Mouse (Mus musculus) intestine, embryonic 15.5 days (tissue): ENCODE data around the gene Htra3. TPM values are rescaled to one million over a fixed set of nuclear protein-coding genes. Genes with fewer than 3 reads are reported as not detected.

Experiments used
- ATAC-seq: fragments of 200-750 bp; cut with Nextera tagmentation; 2 replicates; pipeline ENCODE4 v1.8.0; 2017; ENCODE audit warnings: moderate TSS enrichment, moderate library complexity
- H3K27ac ChIP-seq: fragments of 300-500 bp; sonication (generic); 2 replicates; pipeline ENCODE4 v1.5.1; 2015; ENCODE audit warnings: mild to moderate bottlenecking, inconsistent platforms
- H3K27me3 ChIP-seq: fragments of 300-500 bp; sonication (generic); replicated peaks from 2 replicates; pipeline ENCODE4 v1.6.1; 2015; ENCODE audit warnings: inconsistent platforms
- H3K36me3 ChIP-seq: fragments of 300-500 bp; sonication (generic); 2 replicates; pipeline ENCODE4 v1.6.1; 2015; ENCODE audit warnings: inconsistent platforms
- H3K4me1 ChIP-seq: fragments of 300-500 bp; sonication (generic); replicated peaks from 2 replicates; pipeline ENCODE4 v1.6.1; 2015; ENCODE audit warnings: inconsistent platforms
- H3K4me2 ChIP-seq: fragments of 300-500 bp; sonication (generic); replicated peaks from 2 replicates; pipeline ENCODE4 v1.6.1; 2015; ENCODE audit warnings: mild to moderate bottlenecking, inconsistent platforms
- H3K4me3 ChIP-seq: fragments of 300-500 bp; sonication (generic); replicated peaks from 2 replicates; pipeline ENCODE4 v1.5.1; 2015; ENCODE audit warnings: inconsistent platforms
- H3K9ac ChIP-seq: fragments of 300-500 bp; sonication (generic); 2 replicates; pipeline ENCODE4 v1.6.1; 2015; ENCODE audit warnings: inconsistent platforms
- H3K9me3 ChIP-seq: fragments of 300-500 bp; sonication (generic); 2 replicates; pipeline ENCODE4 v1.6.1; 2016; ENCODE audit warnings: inconsistent platforms
- WGBS: fragments of 180-500 bp; shearing (Covaris S2); methylation state at CpG from one replicate; pipeline ENCODE4 v1.1.7; 2015; 5-methylcytosine and 5-hydroxymethylcytosine counted together
- polyA plus RNA-seq: library from polyadenylated mRNA; unstranded; fragments of >200 nt; fragmentation: Nextera tagmentation; extraction: Ambion mirVana; gene quantifications from 2 replicates; pipeline ENCODE4 v1.2.1, GENCODE M21; 2015

The Htra3 gene
- polyA plus RNA-seq, 1 experiment from 2014 or later = 48.2 TPM

DNA sequence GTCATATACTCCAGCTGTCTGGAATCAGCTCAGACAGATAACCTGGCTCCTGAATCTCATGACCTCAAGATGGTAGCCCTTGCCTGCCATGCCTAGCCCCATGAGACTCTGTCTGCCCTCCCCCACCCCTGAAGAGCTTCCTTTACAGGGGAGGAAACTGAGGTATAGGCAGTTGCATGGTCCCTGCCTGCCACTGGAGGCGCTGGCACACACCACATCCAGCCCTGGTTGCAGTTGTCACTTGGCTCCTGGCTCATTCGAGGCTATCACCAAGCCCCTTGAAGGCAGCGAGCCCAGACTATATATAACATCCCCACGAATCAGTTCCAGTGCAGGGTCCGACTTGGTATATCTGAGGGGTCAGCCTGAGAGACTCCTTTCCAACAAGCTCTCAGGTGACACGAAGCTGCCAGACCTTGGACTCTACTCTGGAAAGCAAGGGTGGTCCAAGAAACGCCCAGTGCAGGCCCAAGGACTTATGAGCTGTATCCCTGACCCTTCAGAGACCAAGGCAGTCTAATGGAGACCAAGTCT, 52.2 kb downstream of the Htra3 start:
- no peak overlapping the region for H3K9ac ChIP-seq
- no peaks in the 10 kb centered on the region for H3K9me3 ChIP-seq
- H3K4me3 ChIP-seq = no peak overlapping the region
- no peaks in the 10 kb centered on the region for H3K27me3 ChIP-seq
- H3K4me1 ChIP-seq = peaks cover 5% of the 10 kb centered on the region; the same call in 1 of the 2 replicates
- WGBS = 61% methylated on average over 7 of the region's 7 CpGs
- no peaks in the 10 kb centered on the region for H3K36me3 ChIP-seq
- ATAC-seq = no peak
- no peak overlapping the region for H3K4me2 ChIP-seq
- no peak overlapping the region for H3K27ac ChIP-seq

DNA sequence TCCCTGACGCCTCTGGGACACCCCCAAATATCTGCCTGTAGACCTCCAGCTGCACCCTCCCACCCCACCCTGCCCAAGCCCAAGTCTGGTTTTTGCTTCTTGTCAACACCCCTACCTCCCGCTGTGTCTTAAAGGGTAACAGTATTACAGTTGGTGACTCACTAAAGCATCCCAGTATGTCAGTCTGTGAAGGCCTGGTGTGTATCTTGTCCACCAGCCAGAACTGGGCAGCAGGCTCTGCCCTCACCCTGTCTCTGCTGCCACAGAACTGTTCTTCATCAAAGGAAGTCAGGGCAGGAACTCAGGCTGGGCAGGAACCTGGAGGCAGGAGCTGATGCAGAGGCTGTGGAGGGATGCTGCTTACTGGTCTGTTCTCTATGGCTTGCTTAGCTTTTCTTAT, 53.2 kb downstream of the Htra3 start:
- no peak overlapping the region for H3K9ac ChIP-seq
- peaks cover 5% of the 10 kb centered on the region; the same call in 1 of the 2 replicates for H3K4me1 ChIP-seq
- no peak overlapping the region for H3K27ac ChIP-seq
- H3K27me3 ChIP-seq = no peaks in the 10 kb centered on the region
- no peaks in the 10 kb centered on the region for H3K36me3 ChIP-seq
- no peak for ATAC-seq
- H3K4me2 ChIP-seq = no peak overlapping the region
- WGBS = 82% methylated on average over 2 of the region's 2 CpGs
- H3K9me3 ChIP-seq = no peaks in the 10 kb centered on the region
- H3K4me3 ChIP-seq = no peak overlapping the region

DNA sequence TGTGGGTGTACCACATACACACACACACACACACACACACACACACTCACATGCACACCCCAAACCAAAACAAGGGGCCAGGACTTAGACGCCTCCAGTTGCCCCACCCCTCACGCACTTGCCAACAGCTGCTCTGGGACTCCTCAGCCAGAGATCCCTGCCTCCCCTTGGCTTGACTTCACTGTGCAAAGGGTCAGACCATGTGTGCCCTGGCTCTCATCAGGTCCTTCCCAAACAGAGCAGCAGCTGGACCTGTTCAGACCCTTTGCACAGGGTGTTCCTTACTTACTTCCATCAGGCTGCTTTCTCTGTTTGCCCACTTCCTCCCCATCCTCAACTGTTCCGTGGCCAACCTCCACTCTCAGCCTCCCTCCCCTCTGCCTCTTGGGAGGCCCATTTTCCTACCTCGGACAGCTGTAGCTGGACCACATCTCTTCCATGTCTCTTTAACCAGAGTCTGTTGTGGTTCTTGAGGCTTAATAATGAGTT, 54.8 kb downstream of the Htra3 start:
- ATAC-seq = peak; percentile 74
- H3K9ac ChIP-seq = no peak overlapping the region
- 29% methylated on average over 4 of the region's 4 CpGs for WGBS

DNA sequence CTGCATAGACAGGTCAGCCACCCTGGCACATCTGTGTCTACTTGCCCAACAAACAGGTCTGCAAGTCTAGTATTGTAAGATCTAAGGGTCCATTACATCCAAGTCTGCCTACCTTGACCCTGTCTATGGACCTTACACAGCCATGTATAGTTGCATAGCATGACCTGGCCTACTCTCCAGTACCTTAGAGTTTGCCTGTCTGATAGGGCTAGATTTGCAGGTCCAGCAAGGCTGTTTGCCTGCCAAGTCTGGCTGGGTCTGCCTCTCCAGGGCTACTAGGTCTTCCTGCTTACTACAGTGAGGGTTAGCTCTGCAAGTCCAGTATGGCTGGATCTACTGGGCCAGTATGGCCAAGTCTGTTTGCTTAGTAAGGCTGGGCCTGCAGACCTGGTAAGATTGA, 55.8 kb downstream of the Htra3 start:
- Histone ChIP-seq H3K4me3 (no peak overlapping the region), H3K27ac (no peak overlapping the region), H3K9ac (no peak overlapping the region), H3K4me2 (no peak overlapping the region), H3K27me3 (no peaks in the 10 kb centered on the region), H3K4me1 (peaks cover 5% of the 10 kb centered on the region; the same call in 1 of the 2 replicates), H3K36me3 (no peaks in the 10 kb centered on the region), H3K9me3 (no peaks in the 10 kb centered on the region)
- no peak for ATAC-seq

More for the DNA sequence above, 54.8 kb downstream of the Htra3 start:
- no peaks in the 10 kb centered on the region for H3K27me3 ChIP-seq
- H3K4me1 ChIP-seq = peaks cover 5% of the 10 kb centered on the region; the same call in 1 of the 2 replicates
- no peak overlapping the region for H3K4me2 ChIP-seq
- no peaks in the 10 kb centered on the region for H3K9me3 ChIP-seq
- H3K36me3 ChIP-seq = no peaks in the 10 kb centered on the region
- H3K4me3 ChIP-seq = no peak overlapping the region
- H3K27ac ChIP-seq = peak overlapping the region; percentile 40; the same call in 1 of the 2 replicates

DNA sequence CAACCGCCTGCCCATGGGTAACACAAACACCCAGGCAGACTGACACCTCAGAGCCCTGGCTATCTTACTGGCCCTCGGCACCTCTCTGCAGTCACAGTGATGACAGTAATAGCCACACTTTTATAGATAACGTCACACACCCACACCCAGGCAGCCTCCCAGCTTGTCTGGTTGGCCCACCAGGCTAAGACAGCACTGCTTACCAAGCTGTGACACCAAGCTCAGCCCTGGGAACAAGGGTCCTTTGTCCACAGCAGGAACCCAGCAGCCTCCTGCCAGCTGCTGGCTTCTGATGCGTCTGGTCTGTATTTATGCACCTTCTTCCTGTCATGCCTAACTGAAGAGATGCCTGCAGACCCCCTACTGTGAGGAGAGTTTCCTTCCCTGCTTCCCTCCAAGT, 58.5 kb downstream of the Htra3 start:
- Histone ChIP-seq H3K9me3 (no peaks in the 10 kb centered on the region), H3K27me3 (no peaks in the 10 kb centered on the region), H3K4me3 (no peak overlapping the region), H3K9ac (no peak overlapping the region), H3K4me1 (peaks cover 9% of the 10 kb centered on the region; the same call in 1 of the 2 replicates), H3K4me2 (no peak overlapping the region), H3K36me3 (no peaks in the 10 kb centered on the region), H3K27ac (no peak overlapping the region)
- WGBS = 39% methylated on average over 4 of the region's 4 CpGs
- no peak for ATAC-seq

DNA sequence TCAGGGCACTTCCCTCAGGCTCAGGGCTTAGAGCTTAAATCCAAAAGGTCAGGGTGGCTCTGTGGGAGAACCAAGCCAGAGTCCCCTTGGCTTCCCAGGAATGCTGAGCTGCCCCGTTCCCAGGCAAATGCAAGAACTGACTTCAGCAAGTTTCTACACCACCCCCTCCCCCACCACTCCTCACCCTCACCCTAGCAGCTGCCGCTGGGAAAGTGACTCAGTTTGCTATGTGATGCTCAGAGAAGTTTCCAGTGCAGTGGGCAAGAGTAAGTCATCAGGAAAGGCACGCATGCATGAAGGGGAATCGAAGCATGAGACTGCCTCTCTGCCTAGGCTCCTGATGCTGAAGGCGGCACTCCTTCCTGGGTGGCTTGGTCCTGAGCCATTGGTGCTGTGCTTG, 62.6 kb downstream of the Htra3 start:
- H3K4me3 ChIP-seq = no peak overlapping the region
- peaks cover 4% of the 10 kb centered on the region; the same call in 1 of the 2 replicates for H3K4me1 ChIP-seq
- H3K36me3 ChIP-seq = no peaks in the 10 kb centered on the region
- no peak overlapping the region for H3K4me2 ChIP-seq
- H3K27me3 ChIP-seq = no peaks in the 10 kb centered on the region
- no peak overlapping the region for H3K9ac ChIP-seq
- no peak overlapping the region for H3K27ac ChIP-seq
- WGBS = 57% methylated on average over 5 of the region's 5 CpGs
- ATAC-seq = no peak
- no peaks in the 10 kb centered on the region for H3K9me3 ChIP-seq

DNA sequence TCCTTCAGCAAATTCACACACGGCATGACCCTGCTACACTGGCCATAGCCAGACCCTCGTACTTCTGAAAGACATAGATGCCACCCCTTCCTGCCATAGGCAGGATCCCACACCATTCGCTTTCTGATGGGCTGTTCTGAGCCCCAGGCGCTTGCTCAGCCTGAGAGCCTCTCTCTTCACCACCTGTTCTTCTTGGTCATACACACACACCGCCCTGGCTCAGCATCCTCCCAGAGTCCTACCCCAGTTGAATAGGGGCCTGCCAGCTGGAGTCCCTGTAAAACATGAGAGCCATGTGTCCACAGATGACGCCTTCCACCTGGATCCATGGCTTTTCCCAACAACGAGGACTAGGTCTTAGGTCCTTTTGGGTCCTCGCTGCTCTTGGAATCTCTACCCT, 66.9 kb downstream of the Htra3 start:
- H3K9me3 ChIP-seq = no peaks in the 10 kb centered on the region
- H3K27me3 ChIP-seq = no peaks in the 10 kb centered on the region
- no peak overlapping the region for H3K27ac ChIP-seq
- no peak overlapping the region for H3K4me2 ChIP-seq
- H3K4me1 ChIP-seq = peaks cover 21% of the 10 kb centered on the region
- no peaks in the 10 kb centered on the region for H3K36me3 ChIP-seq
- no peak overlapping the region for H3K4me3 ChIP-seq
- H3K9ac ChIP-seq = no peak overlapping the region
- 87% methylated on average over 8 of the region's 8 CpGs for WGBS
- no peak for ATAC-seq

DNA sequence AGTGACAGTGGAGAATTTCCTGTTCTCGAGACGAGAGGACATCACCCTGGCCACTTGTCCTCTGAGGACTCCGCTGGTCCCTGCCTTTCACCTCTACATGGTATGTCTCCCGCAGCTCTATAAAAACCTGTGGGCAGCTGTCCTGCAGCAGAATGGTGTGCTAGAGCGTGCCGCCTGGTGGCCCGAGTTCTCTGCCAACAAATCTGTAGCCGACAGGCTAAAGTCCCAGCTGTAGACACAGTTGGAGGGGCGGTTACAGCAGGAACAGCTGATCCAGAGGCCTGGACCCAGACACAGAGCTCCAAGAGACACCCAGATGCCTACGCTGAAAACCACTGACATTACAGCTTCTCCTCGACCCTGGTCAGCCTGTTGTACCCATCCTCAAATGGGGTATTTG, 67.7 kb downstream of the Htra3 start:
- Histone ChIP-seq H3K4me1 (peaks cover 21% of the 10 kb centered on the region), H3K27me3 (no peaks in the 10 kb centered on the region), H3K4me3 (no peak overlapping the region), H3K27ac (no peak overlapping the region), H3K9me3 (no peaks in the 10 kb centered on the region), H3K9ac (no peak overlapping the region), H3K4me2 (no peak overlapping the region), H3K36me3 (no peaks in the 10 kb centered on the region)
- 78% methylated on average over 11 of the region's 11 CpGs for WGBS
- no peak for ATAC-seq

DNA sequence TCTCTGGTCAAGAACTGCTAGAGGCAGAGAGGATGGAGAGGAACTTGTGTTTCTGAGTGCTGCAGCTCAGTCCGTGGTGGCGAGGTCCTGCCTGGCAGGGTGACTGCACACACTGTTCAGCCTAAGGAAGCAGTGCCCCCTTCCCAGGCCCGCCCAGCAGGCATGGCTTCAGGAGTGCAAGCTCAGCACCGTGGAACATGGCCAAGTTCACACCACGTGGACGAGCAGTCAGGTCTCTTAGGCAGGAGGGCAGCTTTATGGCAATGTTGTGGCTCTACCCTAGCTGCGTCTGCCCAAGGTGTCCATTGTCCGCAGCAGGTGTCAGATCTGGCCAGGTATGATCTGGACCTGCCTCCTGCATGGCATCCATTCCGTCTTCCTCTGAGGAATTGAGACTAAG, 68.4 kb downstream of the Htra3 start:
- ATAC-seq = no peak

DNA sequence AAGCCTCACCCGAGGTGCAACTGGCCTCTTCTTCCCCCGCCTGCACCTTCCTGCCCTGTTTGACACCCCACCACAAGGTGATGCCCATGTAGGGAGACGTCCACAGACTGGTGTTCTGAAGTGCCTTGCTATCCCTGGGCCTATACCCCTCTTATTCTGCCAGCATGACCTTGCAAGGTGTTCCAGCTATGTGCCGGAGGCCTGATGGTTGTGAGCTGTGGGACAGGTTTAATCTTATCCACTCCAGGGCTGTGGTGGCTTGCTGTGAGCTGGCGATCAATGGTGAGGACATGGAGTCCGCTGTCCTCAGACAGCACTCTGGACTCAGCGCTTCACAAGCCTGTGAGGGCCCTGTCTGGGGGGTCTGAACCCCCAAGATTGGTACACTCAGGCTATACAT, 69.2 kb downstream of the Htra3 start:
- no peak for ATAC-seq
- H3K36me3 ChIP-seq = no peaks in the 10 kb centered on the region
- no peaks in the 10 kb centered on the region for H3K27me3 ChIP-seq

More for the DNA sequence above, 68.4 kb downstream of the Htra3 start:
- 82% methylated on average over 9 of the region's 9 CpGs for WGBS
- Histone ChIP-seq H3K27ac (no peak overlapping the region), H3K27me3 (no peaks in the 10 kb centered on the region), H3K36me3 (no peaks in the 10 kb centered on the region), H3K9me3 (no peaks in the 10 kb centered on the region), H3K4me1 (peaks cover 20% of the 10 kb centered on the region), H3K4me2 (no peak overlapping the region), H3K4me3 (no peak overlapping the region), H3K9ac (no peak overlapping the region)

DNA sequence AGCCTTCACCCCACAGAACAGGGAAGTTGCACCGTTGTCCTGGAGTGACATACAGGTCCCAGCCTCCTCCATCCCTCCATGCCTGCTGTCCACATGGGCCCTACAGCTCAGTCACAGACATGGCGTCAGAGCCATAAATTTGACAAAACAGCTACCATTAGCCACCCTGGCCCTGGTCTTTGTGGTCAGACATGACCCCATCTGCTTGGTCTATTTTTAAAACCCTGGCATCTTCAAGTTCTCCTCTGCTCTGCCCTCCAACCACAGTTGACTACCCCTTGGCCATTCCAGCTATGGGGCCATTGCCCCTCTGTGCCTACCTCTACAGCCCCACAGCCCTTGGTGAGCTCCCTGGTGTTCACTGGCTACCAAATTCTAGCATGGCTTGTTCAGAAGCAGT, 69.6 kb downstream of the Htra3 start:
- Histone ChIP-seq H3K27me3 (no peaks in the 10 kb centered on the region), H3K9ac (no peak overlapping the region), H3K4me2 (no peak overlapping the region), H3K4me1 (peaks cover 20% of the 10 kb centered on the region), H3K36me3 (no peaks in the 10 kb centered on the region), H3K9me3 (no peaks in the 10 kb centered on the region), H3K4me3 (no peak overlapping the region), H3K27ac (no peak overlapping the region)
- 79% methylated on average over 2 of the region's 2 CpGs for WGBS
- ATAC-seq = peak; percentile 14; the same call in 1 of the 2 replicates

More for the DNA sequence above, 69.2 kb downstream of the Htra3 start:
- Histone ChIP-seq H3K4me3 (no peak overlapping the region), H3K9ac (no peak overlapping the region), H3K9me3 (no peaks in the 10 kb centered on the region), H3K4me2 (no peak overlapping the region), H3K4me1 (peaks cover 20% of the 10 kb centered on the region), H3K27ac (no peak overlapping the region)
- 91% methylated on average over 7 of the region's 7 CpGs for WGBS

DNA sequence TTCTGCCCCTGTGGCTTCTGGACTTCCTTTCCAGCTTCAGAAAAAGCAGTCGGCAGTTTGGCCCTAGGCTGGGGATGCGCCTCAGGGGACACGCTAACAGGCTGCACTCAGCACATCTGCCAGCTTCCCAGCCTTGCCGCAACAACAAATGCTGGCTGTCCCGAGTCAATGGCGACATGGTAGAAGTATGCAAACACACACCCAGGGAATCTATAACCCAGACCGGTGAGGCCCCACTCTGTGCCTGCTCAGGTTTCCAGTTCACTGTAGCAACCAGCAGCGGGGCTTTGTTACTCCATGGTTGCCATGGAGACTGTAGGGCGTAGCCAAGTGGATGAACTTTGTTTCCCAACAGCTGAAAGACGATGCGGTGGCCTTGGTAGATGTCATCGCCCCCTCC, 70.2 kb downstream of the Htra3 start:
- Histone ChIP-seq H3K36me3 (no peaks in the 10 kb centered on the region), H3K27me3 (no peaks in the 10 kb centered on the region), H3K4me2 (no peak overlapping the region), H3K4me3 (no peak overlapping the region), H3K9ac (no peak overlapping the region), H3K27ac (no peak overlapping the region), H3K9me3 (no peaks in the 10 kb centered on the region), H3K4me1 (peaks cover 20% of the 10 kb centered on the region)
- WGBS = 24% methylated on average over 12 of the region's 12 CpGs
- peak; percentile 87 for ATAC-seq

DNA sequence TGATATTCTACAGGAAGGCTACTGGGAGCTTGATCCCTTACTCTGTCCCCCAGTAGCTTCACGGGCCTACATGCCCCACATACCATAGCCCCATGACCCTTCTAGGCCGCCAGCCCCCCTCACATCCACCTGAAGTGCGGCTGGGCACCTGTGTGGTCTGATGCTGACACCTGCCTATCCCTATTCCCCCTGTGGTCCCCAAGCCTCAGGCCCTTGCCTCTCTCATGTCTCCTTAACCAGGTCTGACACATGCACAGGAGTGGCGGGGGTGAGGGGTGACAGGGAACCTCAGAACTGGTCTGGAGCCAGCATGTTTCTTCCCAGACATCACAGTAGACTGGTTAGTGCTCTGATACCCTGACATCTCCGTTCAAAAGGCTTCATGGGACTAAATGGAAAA, 71.0 kb downstream of the Htra3 start:
- 83% methylated on average over 5 of the region's 5 CpGs for WGBS
- H3K9ac ChIP-seq = no peak overlapping the region
- H3K36me3 ChIP-seq = no peaks in the 10 kb centered on the region
- H3K27ac ChIP-seq = no peak overlapping the region
- no peaks in the 10 kb centered on the region for H3K27me3 ChIP-seq
- H3K9me3 ChIP-seq = no peaks in the 10 kb centered on the region
- H3K4me2 ChIP-seq = no peak overlapping the region
- H3K4me1 ChIP-seq = peaks cover 20% of the 10 kb centered on the region
- no peak overlapping the region for H3K4me3 ChIP-seq
- ATAC-seq = no peak
